Mouse (Mus musculus): ENCODE measurements around the gene Golph3.

DNA sequence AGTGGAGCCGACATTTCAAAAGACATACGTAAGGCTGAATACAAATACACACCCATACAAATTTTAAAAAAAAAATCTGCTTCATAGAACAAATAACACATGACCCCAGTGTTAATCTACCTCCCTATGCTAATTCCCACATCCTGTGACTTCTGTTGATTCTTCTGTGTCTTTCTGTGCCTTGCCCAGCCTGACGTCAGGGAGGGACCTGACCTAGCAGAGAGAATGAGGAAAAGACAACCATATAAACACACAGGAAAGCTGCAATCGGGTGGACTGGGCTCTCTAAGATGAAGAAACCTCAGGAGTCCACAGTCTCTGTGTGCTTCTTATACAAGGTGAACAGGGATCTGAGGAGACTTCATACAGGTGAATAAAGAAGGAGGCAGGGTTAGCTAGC lies 14.1 kb upstream of the Golph3 start:
- no peak for TF ChIP-seq CTCF (IDR thresholded peaks at IDR 0.05; ENCODE audit: insufficient read depth, low read depth, low read length)
- TF ChIP-seq POLR2A (IDR thresholded peaks at IDR 0.05; ENCODE audit: insufficient read depth, low read depth, low read length): no peak

Data from olfactory bulb, adult 2 months (tissue).